ENCODE assay signal across 9 mouse cellular contexts in genomic region chr9:101611481-101611880, GRCm38 (mm10).
DNase-seq lines count a peak whose midpoint lies in the region; ATAC-seq and TF ChIP-seq lines count a peak whose summit lies in the region.
"Had no signal": no experiment of that assay in that cellular context is flagged by ENCODE, and none has a peak within 500 bp of the region (broad histone marks: within the 10 kb centered on the region; RNA-seq: fewer than 3 reads in every experiment).

No protein-coding gene starts in this region.

- no peak for TF ChIP-seq EP300 in heart, postnatal 0 days (IDR thresholded peaks at IDR 0.05; ENCODE audit: low read depth)

- H3K27me3 ChIP-seq in heart, postnatal 0 days (ENCODE audit: control insufficient read depth, insufficient read depth, low read length) = no peaks in the 10 kb centered on the region
- H3K27me3 ChIP-seq in neural tube, embryonic 15.5 days (replicated peaks) = no peaks in the 10 kb centered on the region; the same call in 1 of the 2 replicates

- no peaks in the 10 kb centered on the region for H3K4me1 ChIP-seq in heart, postnatal 0 days (ENCODE audit: control insufficient read depth, insufficient read depth)
- 0 out of 2 replicates have a peak, but pooled peaks cover 3% of the 10 kb centered on the region for H3K4me1 ChIP-seq in neural tube, embryonic 15.5 days

- H3K9ac ChIP-seq in heart, postnatal 0 days (replicated peaks; ENCODE audit: low read depth, low read length) = no peak overlapping the region
- H3K9ac ChIP-seq in neural tube, embryonic 15.5 days (replicated peaks) = no peak overlapping the region

- TF ChIP-seq CTCF in heart, postnatal 0 days (IDR thresholded peaks at IDR 0.05; ENCODE audit: low read depth) = peak; percentile 53

- no peak overlapping the region for H3K4me2 ChIP-seq in heart, postnatal 0 days (ENCODE audit: low read depth, low read length)
- no peak overlapping the region for H3K4me2 ChIP-seq in neural tube, embryonic 15.5 days

- H3K9me3 ChIP-seq in heart, postnatal 0 days (replicated peaks; ENCODE audit: control insufficient read depth, low read length) = no peaks in the 10 kb centered on the region
- no peaks in the 10 kb centered on the region for H3K9me3 ChIP-seq in neural tube, embryonic 15.5 days (replicated peaks)

- H3K36me3 ChIP-seq in heart, postnatal 0 days (replicated peaks; ENCODE audit: control insufficient read depth, insufficient read depth, low read length) = no peaks in the 10 kb centered on the region
- no peaks in the 10 kb centered on the region for H3K36me3 ChIP-seq in neural tube, embryonic 15.5 days

- H3K27ac ChIP-seq in heart, postnatal 0 days (ENCODE audit: low read depth) = no peak overlapping the region
- H3K27ac ChIP-seq in neural tube, embryonic 15.5 days (replicated peaks) = no peak overlapping the region

- no peak for DNase-seq in heart, postnatal 0 days (ENCODE audit: low spot score)
- DNase-seq in heart, postnatal 25 days (ENCODE audit: low spot score) = no peak
- DNase-seq in neural tube, embryonic 10.5 days (ENCODE audit: extremely low spot score, low spot score) = peak; percentile 60
- DNase-seq in embryo, embryonic 10.5 days (ENCODE audit: low spot score) = peak; percentile 62
- peak; percentile 76 for DNase-seq in retina, postnatal 1 day
- DNase-seq in spleen, postnatal 10 days (ENCODE audit: low spot score in 2 of 2) = no peak
- DNase-seq in testis, postnatal 10 days (ENCODE audit: low spot score) = no peak
- DNase-seq: thymus, postnatal 25 days had no signal

- ATAC-seq in heart, postnatal 0 days (ENCODE audit: insufficient read depth, low read depth) = no peak
- no peak for ATAC-seq in neural tube, embryonic 15.5 days (ENCODE audit: low FRiP score)

- H3K4me3 ChIP-seq in heart, postnatal 0 days (ENCODE audit: low read depth, low read length) = no peak overlapping the region
- H3K4me3 ChIP-seq in neural tube, embryonic 15.5 days (replicated peaks) = no peak overlapping the region

- intact Hi-C loops in heart, postnatal 25 days (cut with DNase I) = no loop called here

- 45% methylated on average over 3 of the region's 3 CpGs for WGBS in heart, postnatal 0 days
- WGBS in neural tube, embryonic 15.5 days = 32% methylated on average over 3 of the region's 3 CpGs

Comparison
In these comparisons a context has a peak if more than half of its experiments do, and no peak if none do; other contexts are left out.
1. DNase-seq: peak in neural tube, embryonic 10.5 days (single experiment), embryo, embryonic 10.5 days (single experiment) and retina, postnatal 1 day (single experiment); none in heart, postnatal 0 days (single experiment), heart, postnatal 25 days (single experiment), spleen, postnatal 10 days (0 of 2) and testis, postnatal 10 days (single experiment).